Mouse (Mus musculus): ENCODE data around the gene Itga2.

Itga2 gene

GRCm38 (mm10) chr13:114931775-114932294 is at the start of gene Itga2:
Itga2 (minus strand) TSS chr13:114932100.
- peak; percentile 65 for DNase-seq (ENCODE audit: low spot score)

DNA sequence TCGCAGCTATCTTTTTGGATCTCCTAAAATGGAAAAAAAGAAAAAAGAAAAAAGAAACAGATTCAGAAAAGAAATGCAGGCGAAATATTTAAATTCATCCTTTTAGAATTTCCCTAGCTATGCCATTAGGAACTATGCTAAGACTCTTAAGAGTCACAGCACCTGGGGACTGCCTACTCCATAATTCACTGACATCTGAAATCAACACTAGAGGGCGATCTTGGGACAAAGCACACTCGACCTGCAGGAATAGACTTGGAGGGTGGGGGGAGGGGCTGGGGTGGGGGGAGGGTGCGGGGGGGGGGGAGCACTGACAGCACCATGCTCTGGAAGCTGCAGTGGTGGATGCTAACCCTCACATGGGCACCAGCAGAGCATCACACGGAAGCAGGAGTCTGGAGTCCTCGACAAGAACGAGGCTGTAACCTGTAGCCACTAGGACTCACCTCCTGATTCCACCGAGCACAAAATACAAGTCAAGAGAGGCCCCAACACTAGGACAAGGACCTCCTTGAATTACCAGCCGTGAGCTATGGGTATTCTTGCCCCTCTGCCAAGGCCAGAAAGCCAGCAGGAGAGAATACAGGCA is 49.0 kb upstream of the Itga2 start:
- DNase-seq (ENCODE audit: low spot score): peak; percentile 24

- DNase-seq (ENCODE audit: low spot score): no peak
Measured at GRCm38 (mm10) chr13:114974484-114975042, 42.7 kb upstream of the Itga2 start.

DNA sequence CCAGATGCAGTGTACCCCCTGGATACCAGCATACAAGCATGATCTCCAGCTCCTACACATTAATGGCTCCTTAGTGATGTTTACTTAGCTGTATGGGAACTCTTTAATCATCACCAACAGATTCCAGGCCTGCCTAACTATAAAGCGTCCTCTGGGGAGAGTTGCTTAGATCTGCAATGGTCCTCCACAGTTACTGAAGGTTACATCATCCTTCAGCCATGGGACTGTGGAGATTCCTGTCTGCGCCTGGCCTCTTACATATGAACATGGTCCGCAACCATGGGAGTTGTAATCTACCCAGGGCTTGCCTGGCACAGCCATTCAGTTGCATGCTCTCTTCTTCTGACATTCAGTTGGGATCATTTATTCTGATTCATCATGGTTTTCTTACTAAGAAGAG is 40.0 kb upstream of the Itga2 start:
- no peak for DNase-seq (ENCODE audit: low spot score)

DNA sequence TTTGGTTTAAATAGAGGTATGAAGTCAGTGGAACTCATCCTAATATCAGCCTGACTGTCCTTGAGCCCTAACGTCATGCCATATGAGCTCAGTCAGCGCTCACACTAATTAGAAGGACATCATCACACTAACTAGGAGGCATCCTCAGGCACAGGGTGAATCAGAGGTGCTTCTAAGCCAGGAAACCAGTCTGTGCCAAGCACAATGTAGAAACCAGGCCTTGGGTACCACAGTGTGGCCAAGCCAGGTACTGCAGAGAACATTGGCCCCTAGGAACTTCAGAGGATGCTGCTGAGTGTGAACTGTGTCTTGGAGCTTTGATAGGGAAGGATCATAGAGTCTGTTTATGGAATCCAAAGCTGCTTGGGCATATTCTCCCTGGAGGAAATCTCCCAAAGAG is 32.3 kb upstream of the Itga2 start:
- DNase-seq (ENCODE audit: low spot score): peak; percentile 81

GRCm38 (mm10) chr13:114954516-114954915 is 22.6 kb upstream of the Itga2 start:
- no peak for DNase-seq (ENCODE audit: low spot score)

- DNase-seq (ENCODE audit: low spot score): no peak
Measured at GRCm38 (mm10) chr13:114933541-114933940, 1.6 kb upstream of the Itga2 start.

DNA sequence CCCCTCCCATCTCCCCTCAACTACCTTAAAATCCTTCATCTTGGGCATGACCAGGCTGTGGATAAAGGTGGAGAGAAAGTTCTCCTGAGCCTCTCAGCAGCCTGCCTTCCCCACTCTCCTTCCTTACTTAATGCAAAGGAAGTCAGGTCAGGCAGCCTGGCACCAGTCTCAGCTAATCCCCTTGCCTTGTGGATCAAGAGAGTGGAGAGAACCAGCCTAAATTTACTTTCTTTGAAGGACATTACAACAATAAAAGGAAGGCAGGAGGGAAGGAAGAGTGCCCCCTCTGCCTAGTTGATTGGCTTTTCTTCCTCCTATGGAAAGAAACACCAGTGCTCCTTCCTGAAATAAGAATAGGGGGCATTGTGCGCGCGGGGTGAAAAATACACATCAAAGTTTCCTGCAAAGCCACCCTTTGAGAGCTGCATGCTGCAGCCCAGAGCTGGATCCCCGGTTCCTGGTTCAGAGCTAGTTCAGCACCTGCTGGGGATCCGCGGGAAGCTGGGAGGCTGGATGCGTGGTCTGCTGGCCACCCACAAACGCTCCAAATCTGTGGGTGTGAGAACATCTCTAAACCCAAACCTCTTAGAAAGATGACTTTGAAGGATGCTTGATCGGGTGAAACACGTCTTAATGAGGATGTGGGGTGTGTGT is 777 bp downstream of the Itga2 start:
- no peak for DNase-seq (ENCODE audit: low spot score)

GRCm38 (mm10) chr13:114924785-114925184 is 7.1 kb downstream of the Itga2 start:
- DNase-seq (ENCODE audit: low spot score): no peak

- DNase-seq (ENCODE audit: low spot score): no peak
Measured at GRCm38 (mm10) chr13:114923331-114923730, 8.6 kb downstream of the Itga2 start.

- no peak for DNase-seq (ENCODE audit: low spot score)
Measured at GRCm38 (mm10) chr13:114915767-114916166, 16.1 kb downstream of the Itga2 start.

DNA sequence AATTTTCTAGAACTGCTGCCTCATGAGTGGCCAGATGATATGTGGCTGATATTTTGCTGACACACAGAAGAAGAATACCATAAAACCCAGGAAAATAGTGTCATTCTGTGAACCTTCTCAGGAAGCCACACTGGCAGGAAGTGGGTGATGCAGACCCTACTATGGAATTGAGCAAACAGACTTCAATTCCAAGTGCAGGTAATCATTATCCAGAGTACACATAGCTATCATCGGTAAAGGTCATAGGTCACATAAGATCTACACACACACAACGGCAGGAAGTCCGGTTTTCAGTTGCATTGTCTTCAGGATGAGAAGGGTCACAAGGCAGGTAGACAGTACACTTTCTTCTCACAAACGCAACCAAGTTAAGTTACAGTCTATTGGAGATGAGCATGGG is 16.9 kb downstream of the Itga2 start:
- DNase-seq (ENCODE audit: low spot score): no peak

DNA sequence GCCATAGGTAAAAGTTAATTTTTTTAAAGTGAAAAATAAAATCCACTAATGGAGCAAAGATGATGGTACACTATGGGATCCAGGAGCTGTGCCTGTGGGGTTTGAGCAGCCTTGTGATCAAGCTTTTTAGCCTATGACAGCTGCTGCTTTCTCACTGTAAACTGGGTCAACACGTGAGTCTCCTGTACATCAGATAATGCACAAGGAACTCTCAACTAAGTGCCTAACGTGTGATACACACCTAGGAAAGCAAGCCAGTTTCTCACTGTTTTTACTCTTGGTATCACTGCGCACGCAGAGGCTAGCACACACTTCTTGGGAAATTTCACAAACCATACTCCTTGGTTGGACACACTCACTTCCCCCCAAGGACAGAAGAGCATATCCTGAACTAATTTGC is 17.3 kb downstream of the Itga2 start:
- DNase-seq (ENCODE audit: low spot score): no peak

DNA sequence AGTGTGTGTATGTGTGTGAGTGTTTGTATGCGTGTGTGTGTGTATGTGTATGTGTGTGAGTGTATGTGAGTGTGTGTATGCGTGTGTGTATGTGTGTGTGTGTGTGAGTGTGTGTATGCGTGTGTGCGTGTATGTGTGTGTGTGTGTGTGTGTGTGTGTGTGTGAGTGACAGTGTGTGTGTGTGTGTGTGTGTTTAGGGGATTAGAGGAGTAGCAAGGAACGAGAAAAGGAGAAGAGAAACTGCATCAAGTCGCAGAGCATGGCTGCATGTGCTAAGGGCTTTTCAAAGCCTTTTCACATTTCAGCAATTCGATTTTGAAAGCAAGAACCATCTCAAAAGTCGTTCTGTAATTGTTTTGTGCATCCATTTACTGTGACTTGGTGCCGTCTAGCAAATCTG is 21.3 kb downstream of the Itga2 start:
- no peak for DNase-seq (ENCODE audit: low spot score)

DNA sequence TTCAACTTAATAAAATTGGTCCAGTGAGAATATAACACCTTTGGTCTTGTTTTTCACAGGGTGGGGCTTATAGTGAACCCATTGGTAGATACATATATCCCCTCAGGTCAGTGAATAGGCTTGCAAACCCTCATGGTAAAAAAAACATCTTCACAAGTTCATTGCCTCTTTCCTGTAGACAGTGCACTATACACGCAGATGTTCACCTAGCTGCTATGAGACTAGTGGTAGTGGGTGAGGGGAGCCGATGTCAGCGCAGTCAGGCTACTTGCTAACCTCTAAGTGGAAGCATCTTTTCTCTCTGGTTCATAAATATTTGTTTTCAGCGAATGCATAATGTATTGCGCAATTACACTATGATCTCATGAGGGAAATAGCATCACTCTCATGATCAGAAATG is 22.4 kb downstream of the Itga2 start:
- no peak for DNase-seq (ENCODE audit: low spot score)

- no peak for DNase-seq (ENCODE audit: low spot score)
Measured at GRCm38 (mm10) chr13:114907876-114908275, 24.0 kb downstream of the Itga2 start.

DNA sequence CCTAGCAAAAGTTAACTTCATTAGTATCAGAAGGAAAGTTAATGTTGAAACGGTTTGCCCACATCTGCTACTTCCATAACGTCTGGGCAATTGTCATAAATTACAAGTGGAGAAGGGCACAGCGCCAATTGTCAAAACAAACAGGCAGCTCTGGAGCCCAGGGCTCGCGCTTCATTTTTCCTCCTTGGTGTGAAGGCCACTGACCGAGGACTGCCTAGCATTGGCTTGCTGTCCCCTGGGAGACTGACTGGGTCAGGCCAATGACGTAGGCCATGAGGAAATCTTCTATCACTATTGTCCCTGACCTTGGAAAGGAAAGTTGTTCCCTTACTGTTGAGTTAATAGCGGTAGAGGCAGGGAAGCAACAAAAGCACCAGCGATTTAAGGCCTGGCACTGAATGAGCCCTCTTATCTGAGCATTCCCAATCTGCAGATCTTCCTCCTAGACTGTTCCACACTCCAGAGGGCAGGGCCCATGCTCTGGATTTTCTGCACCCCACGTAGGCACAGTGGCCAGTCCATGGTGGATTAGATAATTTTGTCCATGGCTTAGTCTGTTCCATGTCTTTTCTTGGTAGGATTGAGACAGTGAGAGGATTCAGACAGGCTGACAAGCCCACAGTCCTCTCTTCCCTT is 35.0 kb downstream of the Itga2 start:
- DNase-seq (ENCODE audit: low spot score): peak; percentile 80

GRCm38 (mm10) chr13:114895896-114896295 is 36.0 kb downstream of the Itga2 start:
- DNase-seq (ENCODE audit: low spot score): peak; percentile 74

- no peak for DNase-seq (ENCODE audit: low spot score)
Measured at GRCm38 (mm10) chr13:114894718-114895117, 37.2 kb downstream of the Itga2 start.

- DNase-seq (ENCODE audit: low spot score): peak; percentile 12
Measured at GRCm38 (mm10) chr13:114891655-114892054, 40.2 kb downstream of the Itga2 start.

- no peak for DNase-seq (ENCODE audit: low spot score)
Measured at GRCm38 (mm10) chr13:114887695-114888094, 44.2 kb downstream of the Itga2 start.

- DNase-seq (ENCODE audit: low spot score): no peak
Measured at GRCm38 (mm10) chr13:114887293-114887692, 44.6 kb downstream of the Itga2 start.

GRCm38 (mm10) chr13:114885171-114885570 is 46.7 kb downstream of the Itga2 start:
- DNase-seq (ENCODE audit: low spot score): peak; percentile 39

All from lung, postnatal 25 days (tissue).